Mouse (Mus musculus) heart, adult 2 months (tissue): Measurements from ENCODE around the gene Mogs.

ENCODE experiments used
- CTCF ChIP-seq: fragments of 200-600 bp; IDR thresholded peaks from 2 replicates; pipeline ENCODE4 v1.8.1; 2022; ENCODE audit warnings: antibody characterized with exemption, mild to moderate bottlenecking, moderate library complexity
- EP300 ChIP-seq: fragments of 200-500 bp; IDR thresholded peaks from 2 replicates; pipeline ENCODE4 v1.6.1; 2011; ENCODE audit warnings: low read depth, low read length, control low read depth; ENCODE audit not compliant: insufficient read depth
- POLR2A ChIP-seq: fragments of 200-500 bp; IDR thresholded peaks from 2 replicates; pipeline ENCODE4 v1.6.1; 2011; ENCODE audit warnings: mild to moderate bottlenecking, low read depth, low read length, control low read depth; ENCODE audit not compliant: insufficient read depth

- no peak for TF ChIP-seq EP300
- TF ChIP-seq CTCF: no peak
- no peak for TF ChIP-seq POLR2A
Measured at GRCm38 (mm10) chr6:83086121-83087035, 28.9 kb upstream of the Mogs start, which contains the start of gene Lbx2.
